Mouse (Mus musculus): Measurements from ENCODE around the gene Praf2. TPM values are rescaled to one million over a fixed set of nuclear protein-coding genes. Genes with fewer than 3 reads are reported as not detected.
A peak's percentile ranks its signal among the peaks of the same experiment; 100 is the strongest.

The Praf2 gene
- 29.8 and 32.0 TPM in 2 replicates for polyA plus RNA-seq (2014; fragmentation: Nextera tagmentation; extraction: Ambion mirVana)

DNA sequence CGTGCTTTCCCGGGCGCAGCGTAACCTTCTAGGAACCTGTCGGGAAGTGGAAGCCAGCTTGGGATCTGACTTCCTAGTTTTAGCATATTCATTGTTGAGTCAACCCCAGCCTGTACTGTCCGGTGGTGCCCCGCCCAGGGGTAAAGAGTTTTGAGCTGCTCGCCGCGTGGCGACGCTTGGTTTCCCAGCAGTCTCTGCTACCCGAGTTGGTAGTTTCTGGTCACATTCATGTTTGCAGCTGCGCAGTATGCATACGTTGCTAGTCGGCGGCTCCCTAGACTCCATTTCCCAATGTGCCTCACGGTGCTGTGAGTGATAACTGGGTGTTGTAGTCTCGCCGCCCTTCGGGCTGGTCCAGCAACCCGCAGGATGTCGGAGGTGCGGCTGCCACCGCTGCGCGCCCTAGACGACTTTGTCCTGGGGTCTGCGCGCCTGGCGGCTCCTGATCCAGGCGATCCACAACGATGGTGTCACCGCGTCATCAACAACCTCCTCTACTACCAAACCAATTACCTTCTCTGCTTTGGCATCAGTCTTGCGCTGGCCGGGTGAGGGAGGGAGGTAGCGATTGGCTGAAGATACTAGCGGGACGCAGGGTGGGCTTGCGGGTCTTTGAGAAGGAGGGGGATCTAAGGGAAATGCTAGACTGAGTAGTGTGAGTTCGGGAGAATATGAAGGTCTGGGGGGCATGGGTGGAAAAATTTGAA lies at the start of gene Praf2:
TSS of gene Praf2 (plus strand) at position 225 of the 707 bp plus-strand sequence.
- peak within 1 kb of the TSS; percentile 44; the same call in 1 of the 2 replicates for H3K27ac ChIP-seq (ENCODE audit: low read depth, low read length)

DNA sequence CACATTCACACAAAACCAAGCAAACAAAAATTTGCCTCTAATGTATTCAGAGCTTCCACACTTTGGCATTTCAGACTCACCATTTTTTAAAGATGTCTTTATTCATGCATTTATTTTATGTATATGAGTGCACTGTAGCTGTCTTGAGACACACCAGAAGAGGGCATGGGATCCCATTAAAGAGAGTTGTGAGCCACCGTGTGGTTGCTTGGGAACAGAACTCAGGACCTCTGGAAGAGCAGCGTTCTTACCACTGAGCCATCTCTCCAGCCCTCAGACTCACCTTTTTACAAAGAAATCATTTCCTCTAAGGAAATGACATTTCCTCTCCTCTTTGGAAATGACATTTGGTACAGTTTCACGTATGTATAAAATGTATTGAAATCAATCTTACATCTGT lies 49.3 kb upstream of the Praf2 start:
- Histone ChIP-seq H3K9me3 (ENCODE audit: control insufficient read depth, low read length) (no peaks in the 10 kb centered on the region), H3K36me3 (ENCODE audit: control insufficient read depth, insufficient read depth, low read length) (no peaks in the 10 kb centered on the region), H3K4me3 (ENCODE audit: low read depth, low read length) (no peak overlapping the region), H3K9ac (ENCODE audit: low read depth, low read length) (no peak overlapping the region), H3K27me3 (replicated peaks; ENCODE audit: control insufficient read depth, insufficient read depth, low read length) (no peaks in the 10 kb centered on the region), H3K4me2 (no peak overlapping the region), H3K4me1 (replicated peaks; ENCODE audit: control insufficient read depth, insufficient read depth, low read length) (no peaks in the 10 kb centered on the region), H3K27ac (ENCODE audit: low read depth, low read length) (no peak overlapping the region)
- 41% methylated on average over 3 of the region's 3 CpGs for WGBS
- ATAC-seq (replicated peaks; ENCODE audit: low FRiP score) (no peak), DNase-seq (ENCODE audit: low spot score) (no peak)

More for the DNA sequence above, at the start of gene Praf2:
- no peaks in the 10 kb centered on the region for H3K4me1 ChIP-seq (replicated peaks; ENCODE audit: control insufficient read depth, insufficient read depth, low read length)
- no peaks in the 10 kb centered on the region for H3K9me3 ChIP-seq (ENCODE audit: control insufficient read depth, low read length)
- H3K36me3 ChIP-seq (ENCODE audit: control insufficient read depth, insufficient read depth, low read length): no peaks in the 10 kb centered on the region; the same call in 1 of the 2 replicates
- H3K27me3 ChIP-seq (replicated peaks; ENCODE audit: control insufficient read depth, insufficient read depth, low read length): no peaks in the 10 kb centered on the region
- DNase-seq (ENCODE audit: low spot score) (peak; percentile 69), ATAC-seq (replicated peaks; ENCODE audit: low FRiP score) (peak; percentile 93)
- peak within 1 kb of the TSS; percentile 59 for H3K4me2 ChIP-seq
- peak within 1 kb of the TSS; percentile 50 for H3K4me3 ChIP-seq (ENCODE audit: low read depth, low read length)
- H3K9ac ChIP-seq (ENCODE audit: low read depth, low read length): peak within 1 kb of the TSS; percentile 48
- 14% methylated on average over 42 of the region's 42 CpGs for WGBS

DNA sequence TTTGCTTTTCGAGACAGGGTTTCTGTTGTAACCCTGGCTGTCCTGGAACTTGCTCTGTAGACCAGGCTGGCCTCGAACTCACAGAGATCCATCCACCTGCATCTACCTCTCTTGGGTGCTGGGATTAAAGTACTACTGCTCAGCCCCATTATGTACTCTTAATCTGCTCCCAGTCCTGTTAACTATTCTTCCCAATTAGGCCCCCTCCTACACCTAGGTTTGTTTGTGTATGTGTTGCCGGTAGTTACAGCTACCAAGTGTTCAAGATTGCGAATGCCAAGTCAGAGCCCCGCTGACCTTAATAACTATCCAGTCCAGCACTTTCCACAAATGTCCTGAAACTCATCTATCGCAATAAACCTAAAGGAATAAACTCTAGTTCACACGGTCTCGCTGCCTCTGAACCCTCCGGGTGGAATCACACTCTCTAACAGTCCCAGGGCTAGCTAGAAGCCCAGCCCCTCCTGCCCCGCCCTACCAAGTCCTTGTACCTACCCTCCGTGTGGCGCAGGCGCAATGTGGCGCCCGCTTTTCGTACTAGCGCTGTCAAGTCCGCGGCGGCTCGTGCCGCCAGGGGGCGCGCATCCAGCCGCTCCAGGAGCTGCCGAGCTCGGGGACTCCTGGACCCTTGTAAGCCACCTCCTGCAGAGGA lies 48.7 kb upstream of the Praf2 start:
- Histone ChIP-seq H3K36me3 (ENCODE audit: control insufficient read depth, insufficient read depth, low read length) (no peaks in the 10 kb centered on the region), H3K9ac (ENCODE audit: low read depth, low read length) (no peak overlapping the region), H3K4me1 (replicated peaks; ENCODE audit: control insufficient read depth, insufficient read depth, low read length) (no peaks in the 10 kb centered on the region), H3K4me3 (ENCODE audit: low read depth, low read length) (peak overlapping the region; percentile 29), H3K9me3 (ENCODE audit: control insufficient read depth, low read length) (no peaks in the 10 kb centered on the region), H3K4me2 (peak overlapping the region; percentile 61), H3K27me3 (replicated peaks; ENCODE audit: control insufficient read depth, insufficient read depth, low read length) (no peaks in the 10 kb centered on the region), H3K27ac (ENCODE audit: low read depth, low read length) (no peak overlapping the region)
- 13% methylated on average over 27 of the region's 27 CpGs for WGBS
- peak; percentile 81 for DNase-seq (ENCODE audit: low spot score)
- ATAC-seq (replicated peaks; ENCODE audit: low FRiP score): peak; percentile 92

DNA sequence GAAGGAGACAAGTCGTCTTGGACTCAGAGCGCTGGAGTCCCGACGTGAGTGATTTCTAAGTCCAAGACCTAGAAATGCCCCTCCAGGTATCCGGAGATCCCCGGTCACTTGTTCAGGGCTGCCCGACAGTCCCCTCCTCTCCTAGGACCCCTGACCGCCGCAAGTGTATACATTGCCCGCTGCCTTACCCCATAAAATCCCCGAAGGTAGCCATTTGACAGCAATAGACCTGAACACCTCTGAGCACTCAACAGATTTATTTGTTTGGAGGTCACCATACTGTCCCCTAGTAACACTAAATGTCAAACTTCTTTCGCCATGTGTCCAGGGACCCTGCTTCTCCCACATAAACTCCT lies 48.2 kb upstream of the Praf2 start:
- ATAC-seq (replicated peaks; ENCODE audit: low FRiP score): no peak
- Histone ChIP-seq H3K27ac (ENCODE audit: low read depth, low read length) (no peak overlapping the region), H3K9me3 (ENCODE audit: control insufficient read depth, low read length) (no peaks in the 10 kb centered on the region), H3K4me3 (ENCODE audit: low read depth, low read length) (peak overlapping the region; percentile 29), H3K4me1 (replicated peaks; ENCODE audit: control insufficient read depth, insufficient read depth, low read length) (no peaks in the 10 kb centered on the region), H3K9ac (ENCODE audit: low read depth, low read length) (no peak overlapping the region), H3K27me3 (replicated peaks; ENCODE audit: control insufficient read depth, insufficient read depth, low read length) (no peaks in the 10 kb centered on the region), H3K4me2 (peak overlapping the region; percentile 61), H3K36me3 (ENCODE audit: control insufficient read depth, insufficient read depth, low read length) (no peaks in the 10 kb centered on the region)
- WGBS: 30% methylated on average over 12 of the region's 12 CpGs
- no peak for DNase-seq (ENCODE audit: low spot score)

DNA sequence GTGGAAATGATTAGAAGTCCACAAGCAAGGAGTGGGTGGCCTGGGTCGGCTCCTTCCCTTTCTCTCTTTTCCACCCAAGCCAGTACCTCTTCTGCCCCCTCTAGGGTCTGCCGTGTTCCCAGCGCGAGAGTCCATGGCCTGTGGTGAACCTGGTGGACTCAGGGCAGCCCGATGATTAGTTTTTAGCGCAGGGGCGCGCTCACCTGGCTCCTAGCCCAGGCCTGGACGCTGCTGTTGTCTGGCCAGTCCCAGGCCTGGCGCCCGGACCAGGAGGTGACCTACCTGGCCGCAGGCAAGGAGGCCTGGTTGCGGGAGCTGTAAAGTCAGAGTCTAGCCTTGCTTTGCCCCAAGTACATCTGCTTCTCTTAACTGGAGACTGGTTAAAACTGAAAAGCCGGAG lies 47.4 kb upstream of the Praf2 start, which contains the start of gene Magix:
TSS of gene Magix (minus strand) at position 388 of the 400 bp plus-strand sequence.
- no peak for ATAC-seq (replicated peaks; ENCODE audit: low FRiP score)
- H3K4me2 ChIP-seq: peak within 1 kb of the TSS; percentile 61
- H3K36me3 ChIP-seq (ENCODE audit: control insufficient read depth, insufficient read depth, low read length): no peaks in the 10 kb centered on the region
- H3K9ac ChIP-seq (ENCODE audit: low read depth, low read length): no peak within 1 kb of the TSS
- no peak for DNase-seq (ENCODE audit: low spot score)
- no peaks in the 10 kb centered on the region for H3K27me3 ChIP-seq (replicated peaks; ENCODE audit: control insufficient read depth, insufficient read depth, low read length)
- WGBS: 70% methylated on average over 14 of the region's 14 CpGs
- peak within 1 kb of the TSS; percentile 29 for H3K4me3 ChIP-seq (ENCODE audit: low read depth, low read length)
- H3K4me1 ChIP-seq (replicated peaks; ENCODE audit: control insufficient read depth, insufficient read depth, low read length): no peaks in the 10 kb centered on the region
- no peak within 1 kb of the TSS for H3K27ac ChIP-seq (ENCODE audit: low read depth, low read length)
- H3K9me3 ChIP-seq (ENCODE audit: control insufficient read depth, low read length): no peaks in the 10 kb centered on the region

DNA sequence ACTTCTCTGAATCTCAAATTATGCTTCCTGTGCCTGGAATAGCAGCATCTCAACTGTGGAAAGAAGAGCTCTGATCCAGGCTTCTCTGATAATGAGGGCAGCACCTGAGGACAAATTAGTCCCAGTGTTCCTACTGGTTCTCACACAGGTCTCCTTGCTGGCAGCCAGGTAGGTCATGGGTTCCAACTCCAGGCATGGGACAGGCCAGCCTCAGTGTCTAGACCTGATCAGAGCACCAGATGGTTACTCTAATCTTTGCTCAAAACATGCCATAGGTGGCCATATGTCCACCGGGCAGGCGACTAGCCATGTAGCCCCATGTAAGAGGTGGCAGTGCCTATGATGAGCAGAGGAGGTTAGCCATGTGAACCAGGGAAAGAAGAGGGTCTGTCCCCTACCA lies 39.9 kb upstream of the Praf2 start:
- Histone ChIP-seq H3K27me3 (replicated peaks; ENCODE audit: control insufficient read depth, insufficient read depth, low read length) (no peaks in the 10 kb centered on the region; the same call in 1 of the 2 replicates), H3K9ac (ENCODE audit: low read depth, low read length) (no peak overlapping the region), H3K36me3 (ENCODE audit: control insufficient read depth, insufficient read depth, low read length) (no peaks in the 10 kb centered on the region), H3K9me3 (ENCODE audit: control insufficient read depth, low read length) (no peaks in the 10 kb centered on the region), H3K27ac (ENCODE audit: low read depth, low read length) (no peak overlapping the region), H3K4me1 (replicated peaks; ENCODE audit: control insufficient read depth, insufficient read depth, low read length) (no peaks in the 10 kb centered on the region), H3K4me3 (ENCODE audit: low read depth, low read length) (no peak overlapping the region), H3K4me2 (no peak overlapping the region)
- DNase-seq (ENCODE audit: low spot score) (no peak), ATAC-seq (replicated peaks; ENCODE audit: low FRiP score) (no peak)
- WGBS: 82% methylated on average over 2 of the region's 2 CpGs

DNA sequence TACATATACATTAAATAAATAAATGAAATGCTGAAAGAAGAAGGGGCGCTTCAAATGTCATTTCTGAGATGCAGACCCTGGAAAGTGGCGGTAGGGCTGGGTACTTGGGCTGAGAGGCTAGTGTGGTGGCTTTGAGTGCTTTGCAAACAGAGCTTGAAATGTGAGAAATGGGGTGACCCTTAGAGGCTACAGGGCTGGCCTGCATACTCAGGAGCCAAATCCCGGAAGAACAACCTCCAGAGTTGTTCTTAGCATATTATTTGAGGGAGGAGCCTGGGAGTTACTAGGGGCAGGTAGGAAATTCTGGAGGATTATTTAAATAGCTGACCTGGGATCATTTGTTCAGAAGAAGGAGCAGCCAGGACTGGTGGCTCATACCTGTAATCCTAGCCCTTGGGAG lies 37.8 kb upstream of the Praf2 start:
- DNase-seq (ENCODE audit: low spot score): no peak
- ATAC-seq (replicated peaks; ENCODE audit: low FRiP score): no peak
- 59% methylated on average over 3 of the region's 3 CpGs for WGBS
- H3K9ac ChIP-seq (ENCODE audit: low read depth, low read length): no peak overlapping the region
- no peaks in the 10 kb centered on the region for H3K9me3 ChIP-seq (ENCODE audit: control insufficient read depth, low read length)
- H3K27ac ChIP-seq (ENCODE audit: low read depth, low read length): no peak overlapping the region
- no peaks in the 10 kb centered on the region; the same call in 1 of the 2 replicates for H3K27me3 ChIP-seq (replicated peaks; ENCODE audit: control insufficient read depth, insufficient read depth, low read length)
- no peak overlapping the region for H3K4me2 ChIP-seq
- no peaks in the 10 kb centered on the region for H3K36me3 ChIP-seq (ENCODE audit: control insufficient read depth, insufficient read depth, low read length)
- no peaks in the 10 kb centered on the region for H3K4me1 ChIP-seq (replicated peaks; ENCODE audit: control insufficient read depth, insufficient read depth, low read length)
- no peak overlapping the region for H3K4me3 ChIP-seq (ENCODE audit: low read depth, low read length)

DNA sequence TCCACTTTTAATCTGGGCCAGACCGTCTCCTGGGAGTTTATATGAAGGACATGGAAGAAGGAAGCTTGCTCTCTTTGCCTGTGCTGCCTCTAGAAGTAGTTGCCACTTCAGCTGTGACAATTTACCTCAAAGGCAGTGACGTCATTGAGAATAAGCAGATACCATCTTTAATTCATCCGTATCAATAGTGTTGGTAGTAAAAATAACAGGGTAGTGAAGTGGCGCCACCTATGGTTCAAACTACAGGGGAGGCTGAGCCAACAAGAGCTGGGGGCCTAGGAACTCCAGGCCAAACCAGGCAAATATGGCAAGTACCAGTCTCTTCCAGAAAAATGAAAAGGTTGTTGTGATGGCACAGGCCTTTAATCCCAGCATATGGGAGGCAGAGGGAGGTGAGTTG lies 35.4 kb upstream of the Praf2 start:
- no peaks in the 10 kb centered on the region for H3K36me3 ChIP-seq (ENCODE audit: control insufficient read depth, insufficient read depth, low read length)
- no peak overlapping the region for H3K27ac ChIP-seq (ENCODE audit: low read depth, low read length)
- no peak overlapping the region for H3K4me2 ChIP-seq
- DNase-seq (ENCODE audit: low spot score) (no peak), ATAC-seq (replicated peaks; ENCODE audit: low FRiP score) (no peak)
- H3K4me1 ChIP-seq (replicated peaks; ENCODE audit: control insufficient read depth, insufficient read depth, low read length): no peaks in the 10 kb centered on the region
- 34% methylated on average over 4 of the region's 4 CpGs for WGBS
- no peaks in the 10 kb centered on the region for H3K27me3 ChIP-seq (replicated peaks; ENCODE audit: control insufficient read depth, insufficient read depth, low read length)
- H3K4me3 ChIP-seq (ENCODE audit: low read depth, low read length): no peak overlapping the region
- no peaks in the 10 kb centered on the region for H3K9me3 ChIP-seq (ENCODE audit: control insufficient read depth, low read length)
- no peak overlapping the region for H3K9ac ChIP-seq (ENCODE audit: low read depth, low read length)

All from liver, embryonic 11.5 days (tissue).